Mouse (Mus musculus): Measurements from ENCODE around the gene Angptl2. TPM values are rescaled to one million over a fixed set of nuclear protein-coding genes. Genes with fewer than 3 reads are reported as not detected.
"Not testable (repeated sequence)": the region's sequence is repeated elsewhere in the genome, so short reads cannot be mapped to it uniquely, and the experiment has no call there.

The Angptl2 gene
- total RNA-seq, 2 experiments from 2014 or later: 3.7 to 7.2 TPM

- no peak for DNase-seq (ENCODE audit: low spot score in 2 of 2)
These were observed 15.4 kb upstream of the Angptl2 start for GRCm38 (mm10) chr2:33200368-33201068.

- no peak for DNase-seq (ENCODE audit: low spot score in 2 of 2)
These were observed 12.6 kb upstream of the Angptl2 start for GRCm38 (mm10) chr2:33203284-33203683.

DNA sequence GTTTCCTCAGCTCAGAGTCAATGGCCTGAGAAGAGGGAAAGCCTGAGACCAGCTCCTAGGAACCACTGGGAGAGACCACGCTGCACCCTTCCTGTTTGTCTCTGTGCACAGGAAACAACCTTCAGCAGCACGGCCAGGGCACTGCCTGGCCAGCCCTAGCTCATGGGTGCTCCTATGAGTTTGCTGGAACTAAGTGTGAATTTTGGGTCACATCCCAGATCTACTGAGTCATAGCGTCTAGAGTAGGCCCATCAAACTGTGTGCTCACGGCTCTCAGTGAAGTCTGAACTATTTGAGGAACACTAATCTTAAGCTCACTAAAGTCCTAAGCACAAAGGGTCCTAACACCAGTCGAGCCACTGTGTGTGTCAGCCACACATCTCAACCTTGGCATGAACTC, 10.9 kb upstream of the Angptl2 start:
- DNase-seq (ENCODE audit: low spot score in 2 of 2): no peak

DNA sequence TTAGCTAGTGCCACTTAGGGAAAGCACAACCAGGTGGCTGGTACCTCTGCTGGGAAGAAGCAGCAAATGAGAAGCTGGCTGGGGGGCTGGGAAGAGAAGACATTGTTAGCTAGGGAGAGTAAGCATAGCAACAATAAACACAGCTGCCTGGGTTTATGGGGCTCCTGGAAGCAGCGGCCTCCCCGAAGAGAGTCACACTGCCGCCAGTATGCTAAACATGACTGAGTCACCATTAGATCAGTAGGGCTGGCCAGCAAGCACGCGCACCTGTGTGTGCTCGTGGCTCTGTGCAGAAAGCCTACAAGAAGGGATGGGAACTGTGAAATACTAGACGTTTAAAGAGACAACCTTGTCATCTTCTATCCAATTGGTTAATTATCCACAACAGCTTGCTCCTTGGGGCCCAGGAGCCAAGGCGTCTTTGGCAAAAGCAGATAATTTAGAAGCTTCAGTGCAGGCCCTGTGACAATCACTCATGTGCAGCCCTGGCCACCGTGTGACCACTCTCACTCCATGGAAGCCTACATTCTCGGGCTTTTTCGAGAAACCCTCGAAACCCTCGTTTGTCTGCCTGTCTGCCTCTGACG, 9.8 kb upstream of the Angptl2 start:
- no peak for DNase-seq (ENCODE audit: low spot score in 2 of 2)

DNA sequence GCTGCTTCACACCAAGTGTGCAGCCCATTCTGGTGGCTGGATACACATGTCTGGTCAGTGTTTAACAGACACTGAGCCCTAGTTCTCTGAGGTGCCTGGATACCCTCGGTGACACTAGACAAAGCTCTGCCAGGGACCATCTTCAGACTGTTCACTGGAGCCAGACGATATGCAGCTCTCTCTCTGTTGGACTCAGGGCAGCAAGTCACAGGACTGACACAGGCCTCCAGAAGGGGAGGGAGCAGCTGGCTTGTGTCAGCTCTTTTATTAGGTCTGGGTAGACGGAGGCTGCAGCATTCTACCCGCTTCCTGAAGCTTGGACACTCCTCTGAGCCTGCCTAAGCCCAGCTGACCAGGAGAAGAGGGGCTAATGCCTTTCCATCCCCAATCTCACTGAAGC, 8.8 kb upstream of the Angptl2 start:
- DNase-seq (ENCODE audit: low spot score in 2 of 2): no peak

GRCm38 (mm10) chr2:33208134-33208533, 7.7 kb upstream of the Angptl2 start:
- DNase-seq (ENCODE audit: low spot score in 2 of 2): no peak

DNA sequence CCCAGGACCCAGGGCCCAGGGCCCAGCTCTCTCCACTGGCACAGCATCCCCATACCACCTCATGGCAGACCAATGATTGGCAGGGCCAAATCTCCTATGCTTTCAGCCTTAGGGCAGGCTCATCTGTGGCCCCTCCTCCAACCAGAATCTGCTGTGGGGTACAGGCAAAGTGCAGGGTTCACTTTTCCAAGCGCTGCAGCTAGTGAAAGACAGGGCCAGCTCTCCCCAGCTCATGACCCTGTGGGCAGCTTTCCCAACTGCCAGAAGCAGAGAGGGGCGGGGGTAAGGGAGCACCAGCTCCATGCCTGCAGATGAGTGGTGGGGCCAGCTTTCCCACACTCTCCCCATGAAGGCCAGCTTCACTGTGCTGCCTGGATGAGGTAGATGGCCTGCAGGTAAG, 5.0 kb upstream of the Angptl2 start:
- DNase-seq (ENCODE audit: low spot score in 2 of 2): no peak

- DNase-seq (ENCODE audit: low spot score in 2 of 2): not testable (repeated sequence)
These were observed 4.6 kb upstream of the Angptl2 start for GRCm38 (mm10) chr2:33211263-33211662.

- DNase-seq (ENCODE audit: low spot score in 2 of 2): no peak
These were observed 631 bp upstream of the Angptl2 start for GRCm38 (mm10) chr2:33215177-33215699.

- DNase-seq (ENCODE audit: low spot score in 2 of 2): no peak
These were observed 966 bp downstream of the Angptl2 start for GRCm38 (mm10) chr2:33216645-33217424.

- no peak for DNase-seq (ENCODE audit: low spot score in 2 of 2)
These were observed 1.5 kb downstream of the Angptl2 start for GRCm38 (mm10) chr2:33217425-33217794.

- DNase-seq (ENCODE audit: low spot score in 2 of 2): peak; percentile 28 to 47
These were observed 3.2 kb downstream of the Angptl2 start for GRCm38 (mm10) chr2:33218903-33219625.

DNA sequence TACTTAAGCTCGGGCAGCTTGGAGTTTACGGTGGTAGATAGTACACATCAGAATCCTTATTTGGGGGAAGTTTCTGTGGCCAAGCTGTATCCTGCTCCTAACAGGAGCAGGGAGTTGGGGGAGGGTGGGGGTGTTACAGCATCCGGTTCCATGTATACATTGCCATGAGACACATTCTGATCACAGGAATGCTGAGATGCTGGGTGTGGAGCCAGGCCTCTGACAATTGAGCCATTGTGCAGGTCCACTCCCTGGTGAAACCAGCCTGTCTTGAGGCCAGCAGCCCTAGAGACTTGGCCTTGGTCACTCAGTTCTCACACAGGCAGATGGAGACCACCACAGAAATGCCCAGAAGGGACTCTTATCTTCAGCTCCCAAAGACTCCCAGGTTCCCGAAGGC, 3.8 kb downstream of the Angptl2 start:
- no peak for DNase-seq (ENCODE audit: low spot score in 2 of 2)

GRCm38 (mm10) chr2:33220246-33220645, 4.4 kb downstream of the Angptl2 start:
- no peak for DNase-seq (ENCODE audit: low spot score in 2 of 2)

DNA sequence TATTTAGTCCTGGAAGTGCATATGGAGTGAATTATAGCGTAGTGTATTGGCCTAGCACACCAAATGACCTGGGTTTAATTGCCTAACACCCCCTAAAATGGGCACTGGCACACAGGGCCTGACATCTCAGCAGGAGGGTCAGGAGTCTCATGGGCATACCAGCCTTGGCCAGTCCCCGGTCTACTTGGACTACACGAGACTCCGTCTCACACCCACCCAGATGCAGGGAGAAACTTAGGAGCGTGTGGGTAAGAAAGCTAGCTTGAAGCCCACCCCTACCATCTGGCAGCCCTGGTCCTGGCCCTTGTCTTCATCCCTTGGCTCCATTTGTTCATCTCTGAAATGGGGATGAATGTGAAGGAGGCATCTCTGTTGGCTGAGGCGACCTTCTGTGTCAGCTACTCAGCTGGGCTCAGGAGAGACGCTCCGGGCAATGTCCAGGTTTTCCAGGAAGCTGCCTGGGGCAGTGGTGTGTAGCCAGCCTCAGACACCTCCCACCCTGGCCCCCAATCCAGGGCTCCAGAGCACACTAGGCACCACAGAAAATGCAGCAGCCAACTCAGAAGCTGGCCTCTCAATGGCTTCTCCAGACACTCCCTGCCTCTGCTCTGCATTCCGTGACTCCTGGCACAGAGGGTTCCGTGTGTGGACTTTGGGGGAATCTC, 4.9 kb downstream of the Angptl2 start:
- DNase-seq (ENCODE audit: low spot score in 2 of 2): no peak

- no peak for DNase-seq (ENCODE audit: low spot score in 2 of 2)
These were observed 5.6 kb downstream of the Angptl2 start for GRCm38 (mm10) chr2:33221339-33221900.

- DNase-seq (ENCODE audit: low spot score in 2 of 2): no peak
These were observed 6.6 kb downstream of the Angptl2 start for GRCm38 (mm10) chr2:33222480-33222879.

GRCm38 (mm10) chr2:33223656-33224358, 7.9 kb downstream of the Angptl2 start:
- no peak for DNase-seq (ENCODE audit: low spot score in 2 of 2)

- no peak for DNase-seq (ENCODE audit: low spot score in 2 of 2)
These were observed 10.1 kb downstream of the Angptl2 start for GRCm38 (mm10) chr2:33225921-33226320.

GRCm38 (mm10) chr2:33228077-33228476, 12.2 kb downstream of the Angptl2 start:
- no peak for DNase-seq (ENCODE audit: low spot score in 2 of 2)
